Mouse (Mus musculus) bone marrow macrophage, adult 2 months (primary cell): Measurements from ENCODE around the gene Chn2. TPM values are rescaled to one million over a fixed set of nuclear protein-coding genes. Genes with fewer than 3 reads are reported as not detected.

Source experiments
- H3K27ac ChIP-seq: 2 replicates; pipeline ENCODE4 v1.5.1; 2012; ENCODE audit warnings: low read depth, low read length; ENCODE audit not compliant: insufficient read depth
- H3K4me1 ChIP-seq: 2 replicates; pipeline ENCODE4 v1.6.1; 2012; ENCODE audit warnings: low read length; ENCODE audit not compliant: control insufficient read depth, insufficient read depth
- H3K4me3 ChIP-seq: 2 replicates; pipeline ENCODE4 v1.5.1; 2012; ENCODE audit warnings: mild to moderate bottlenecking, low read length, moderate library complexity; ENCODE audit not compliant: insufficient read depth
- CTCF ChIP-seq: IDR thresholded peaks from 2 replicates; pipeline ENCODE4 v1.5.1; 2012; ENCODE audit warnings: low read depth, mild to moderate bottlenecking, low read length, moderate library complexity
- POLR2A ChIP-seq: IDR thresholded peaks from 2 replicates; pipeline ENCODE4 v1.6.1; 2012; ENCODE audit warnings: mild to moderate bottlenecking, low read depth, low read length, borderline replicate concordance
- polyA plus RNA-seq: library from polyadenylated mRNA; stranded (reverse); fragments of >200 nt; gene quantifications from 2 replicates; pipeline ENCODE4 v1.2.4, GENCODE M21; 2012; ENCODE audit not compliant: missing spikeins, insufficient read depth, insufficient read length

The Chn2 gene
- polyA plus RNA-seq, 1 experiment = 9.5 TPM

- peaks cover 30% of the 10 kb centered on the region for H3K4me1 ChIP-seq
- H3K4me3 ChIP-seq = no peak overlapping the region
- H3K27ac ChIP-seq = no peak overlapping the region
- no peak for TF ChIP-seq CTCF
- no peak for TF ChIP-seq POLR2A
These were observed 93.2 kb downstream of the Chn2 start for GRCm38 (mm10) chr6:54132576-54132975.

GRCm38 (mm10) chr6:54133231-54133630 lies 93.9 kb downstream of the Chn2 start:
- Histone ChIP-seq H3K4me3 (no peak overlapping the region), H3K4me1 (peaks cover 30% of the 10 kb centered on the region), H3K27ac (no peak overlapping the region)
- TF ChIP-seq POLR2A (no peak), CTCF (no peak)

GRCm38 (mm10) chr6:54138157-54138556 lies 98.8 kb downstream of the Chn2 start:
- Histone ChIP-seq H3K27ac (no peak overlapping the region), H3K4me1 (peaks cover 13% of the 10 kb centered on the region), H3K4me3 (no peak overlapping the region)
- no peak for TF ChIP-seq CTCF
- no peak for TF ChIP-seq POLR2A

GRCm38 (mm10) chr6:54140488-54140887 lies 101.1 kb downstream of the Chn2 start:
- Histone ChIP-seq H3K4me3 (no peak overlapping the region), H3K27ac (no peak overlapping the region), H3K4me1 (peaks cover 15% of the 10 kb centered on the region)
- TF ChIP-seq POLR2A = no peak
- no peak for TF ChIP-seq CTCF

- TF ChIP-seq POLR2A (no peak), CTCF (no peak)
- Histone ChIP-seq H3K4me3 (no peak overlapping the region), H3K4me1 (peaks cover 15% of the 10 kb centered on the region), H3K27ac (no peak overlapping the region)
These were observed 101.8 kb downstream of the Chn2 start for GRCm38 (mm10) chr6:54141165-54141564.

GRCm38 (mm10) chr6:54142848-54143651 lies 103.7 kb downstream of the Chn2 start:
- H3K27ac ChIP-seq = peak overlapping the region; percentile 33
- no peak overlapping the region for H3K4me3 ChIP-seq
- no peak for TF ChIP-seq CTCF
- TF ChIP-seq POLR2A = no peak
- peaks cover 15% of the 10 kb centered on the region for H3K4me1 ChIP-seq

GRCm38 (mm10) chr6:54143652-54143960 lies 104.3 kb downstream of the Chn2 start:
- Histone ChIP-seq H3K4me1 (peaks cover 15% of the 10 kb centered on the region), H3K4me3 (no peak overlapping the region), H3K27ac (no peak overlapping the region)
- TF ChIP-seq POLR2A (no peak), CTCF (no peak)

- TF ChIP-seq CTCF (no peak), POLR2A (no peak)
- Histone ChIP-seq H3K4me3 (no peak overlapping the region), H3K27ac (no peak overlapping the region), H3K4me1 (peaks cover 10% of the 10 kb centered on the region)
These were observed 109.6 kb downstream of the Chn2 start for GRCm38 (mm10) chr6:54148844-54149526.

- no peak overlapping the region for H3K4me3 ChIP-seq
- TF ChIP-seq POLR2A (no peak), CTCF (no peak)
- no peak overlapping the region for H3K27ac ChIP-seq
- peaks cover 8% of the 10 kb centered on the region for H3K4me1 ChIP-seq
These were observed 111.5 kb downstream of the Chn2 start for GRCm38 (mm10) chr6:54150821-54151220.
